Mouse (Mus musculus): ENCODE measurements around the gene Eif5a.

DNA sequence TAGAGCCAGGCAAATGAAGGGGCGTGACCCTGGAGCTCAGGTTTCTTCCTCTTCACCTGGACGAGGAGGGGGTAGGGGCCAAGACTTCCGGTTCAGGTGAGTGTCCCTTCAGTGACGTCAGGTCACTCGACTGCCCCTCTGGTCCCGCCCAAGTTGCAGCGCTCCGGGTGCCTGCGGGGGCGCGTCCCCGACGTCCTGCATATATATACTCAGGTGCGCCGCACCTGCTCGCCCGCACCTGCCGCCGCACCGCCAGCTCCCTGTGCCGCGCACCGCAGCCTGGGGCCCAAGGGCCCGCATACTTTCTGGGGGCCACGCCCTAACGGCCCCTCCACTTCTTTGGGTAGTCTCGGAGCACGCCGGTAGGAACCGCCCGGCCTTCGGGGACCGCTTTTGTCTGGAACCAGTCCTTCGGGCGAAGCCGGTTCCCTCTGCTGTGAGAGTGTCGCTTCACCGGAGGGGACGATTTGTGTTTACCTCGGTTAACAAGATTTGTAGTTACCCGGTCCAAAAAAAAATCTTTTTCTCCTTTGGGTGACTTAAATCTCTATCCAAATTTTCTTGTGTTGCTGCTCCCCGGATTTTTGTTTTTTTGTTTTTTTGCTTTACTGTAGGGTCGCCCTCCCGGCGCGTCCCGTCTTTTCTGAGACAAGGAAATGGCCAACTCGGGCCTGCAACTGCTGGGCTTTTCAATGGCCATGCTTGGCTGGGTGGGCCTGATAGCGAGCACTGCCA, 43.7 kb upstream of the Eif5a start:
- TF ChIP-seq CTCF (IDR thresholded peaks at IDR 0.05; ENCODE audit: low read depth) (no peak), EP300 (IDR thresholded peaks at IDR 0.05; ENCODE audit: low read depth) (no peak)
